Mouse (Mus musculus) E14TG2a.4 (cell line): Measurements from ENCODE around the gene Prrc2a.
A peak's percentile ranks its signal among the peaks of the same experiment; 100 is the strongest.

Source experiments
- H3K27me3 ChIP-seq: 2 replicates; pipeline ENCODE4 v1.6.1; 2014; ENCODE audit warnings: low read length, control low read depth; ENCODE audit not compliant: insufficient read depth
- H3K36me3 ChIP-seq: 2 replicates; pipeline ENCODE4 v1.6.1; 2014; ENCODE audit warnings: low read length, control low read depth; ENCODE audit not compliant: insufficient read depth
- H3K4me1 ChIP-seq: replicated peaks from 2 replicates; pipeline ENCODE4 v1.6.1; 2014; ENCODE audit warnings: low read depth, low read length, control low read depth
- H3K4me3 ChIP-seq: replicated peaks from 2 replicates; pipeline ENCODE4 v1.5.1; 2014; ENCODE audit warnings: mild to moderate bottlenecking, low read length
- H3K9me3 ChIP-seq: 2 replicates; pipeline ENCODE4 v1.6.1; 2014; ENCODE audit warnings: low read length, control low read depth
- CTCF ChIP-seq: conservative IDR thresholded peaks from 2 replicates; pipeline ENCODE4 v1.5.1; 2014; ENCODE audit warnings: low read length
- NANOG ChIP-seq: IDR thresholded peaks from 2 replicates; pipeline ENCODE4 v1.6.1; 2014; ENCODE audit warnings: borderline replicate concordance, low read length, mixed read lengths
- POU5F1 ChIP-seq: IDR thresholded peaks from 2 replicates; pipeline ENCODE4 v1.6.1; 2014; ENCODE audit warnings: low read length, borderline replicate concordance

Prrc2a gene

DNA sequence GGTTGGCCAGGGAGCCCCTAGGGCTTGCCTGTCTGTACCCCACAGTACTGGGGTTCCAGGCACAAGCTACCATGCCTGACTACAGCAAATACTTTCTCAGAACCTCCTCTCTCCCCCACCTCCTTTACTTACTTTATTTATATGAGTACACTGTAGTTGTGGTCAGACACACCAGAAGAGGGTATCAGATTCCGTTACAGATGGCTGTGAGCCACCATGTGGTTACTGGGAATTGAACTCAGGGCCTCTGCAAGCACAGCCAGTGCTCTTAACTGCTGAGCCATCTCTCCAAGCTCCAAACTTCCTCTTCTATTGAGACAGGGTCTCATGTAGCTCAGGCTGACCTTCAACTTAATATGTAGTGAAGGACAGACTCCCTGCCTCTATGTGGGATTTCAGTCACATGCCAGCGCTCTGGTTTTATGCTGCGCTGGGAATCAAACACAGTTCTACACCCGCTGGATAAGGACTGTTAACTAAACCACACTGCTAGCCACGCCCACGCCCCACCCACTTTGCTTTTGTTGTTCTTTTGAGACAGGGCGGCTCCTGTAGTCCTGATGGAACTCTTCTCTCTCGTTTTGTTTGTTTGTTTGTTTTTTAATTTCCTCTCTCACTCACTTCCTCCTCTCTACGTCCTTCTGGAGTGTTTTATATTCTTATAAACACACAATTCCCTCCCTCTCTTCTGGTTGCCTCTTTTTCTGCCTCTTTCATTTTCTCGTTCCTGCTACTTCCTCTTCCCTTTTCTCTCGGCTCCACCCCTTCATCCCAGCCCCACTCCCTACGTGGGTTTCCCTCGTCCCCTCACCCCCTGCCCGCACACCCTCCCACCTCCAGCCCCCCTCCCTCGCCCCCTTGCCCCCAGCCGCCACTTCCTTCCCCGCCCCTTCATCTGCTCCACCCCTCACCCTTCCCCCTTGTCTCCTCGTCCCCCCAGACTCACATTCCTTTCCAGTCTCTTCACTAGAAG, 21.2 kb upstream of the Prrc2a start:
- H3K4me1 ChIP-seq: peaks cover 71% of the 10 kb centered on the region
- no peaks in the 10 kb centered on the region for H3K36me3 ChIP-seq
- H3K4me3 ChIP-seq: peak overlapping the region; percentile 68
- peaks cover 5% of the 10 kb centered on the region; the same call in 1 of the 2 replicates for H3K27me3 ChIP-seq
- no peaks in the 10 kb centered on the region for H3K9me3 ChIP-seq
- no peak for TF ChIP-seq POU5F1
- TF ChIP-seq NANOG: no peak
- TF ChIP-seq CTCF: no peak

DNA sequence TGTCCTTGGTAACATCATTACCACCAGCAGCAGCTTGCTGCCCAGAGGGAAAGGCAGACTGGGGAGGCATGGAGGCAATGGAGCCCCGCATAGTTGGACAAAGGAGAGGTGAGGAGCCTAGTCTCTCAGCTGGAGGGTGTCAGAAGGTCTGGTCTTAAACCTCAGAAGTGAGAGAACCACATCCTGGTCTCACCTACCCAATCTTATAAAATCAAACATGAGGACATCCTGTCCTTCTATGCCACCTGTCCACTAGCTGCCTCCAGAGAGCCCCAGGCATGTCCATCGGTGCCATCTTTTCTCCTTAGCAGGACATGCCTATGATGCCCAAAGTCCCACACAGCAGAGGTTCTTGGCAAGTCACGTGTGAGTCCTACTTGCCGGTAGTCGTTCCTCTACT, 15.4 kb upstream of the Prrc2a start:
- Histone ChIP-seq H3K4me1 (peaks cover 21% of the 10 kb centered on the region), H3K36me3 (no peaks in the 10 kb centered on the region), H3K4me3 (no peak overlapping the region), H3K27me3 (peaks cover 11% of the 10 kb centered on the region; the same call in 1 of the 2 replicates), H3K9me3 (no peaks in the 10 kb centered on the region)
- TF ChIP-seq CTCF: no peak

DNA sequence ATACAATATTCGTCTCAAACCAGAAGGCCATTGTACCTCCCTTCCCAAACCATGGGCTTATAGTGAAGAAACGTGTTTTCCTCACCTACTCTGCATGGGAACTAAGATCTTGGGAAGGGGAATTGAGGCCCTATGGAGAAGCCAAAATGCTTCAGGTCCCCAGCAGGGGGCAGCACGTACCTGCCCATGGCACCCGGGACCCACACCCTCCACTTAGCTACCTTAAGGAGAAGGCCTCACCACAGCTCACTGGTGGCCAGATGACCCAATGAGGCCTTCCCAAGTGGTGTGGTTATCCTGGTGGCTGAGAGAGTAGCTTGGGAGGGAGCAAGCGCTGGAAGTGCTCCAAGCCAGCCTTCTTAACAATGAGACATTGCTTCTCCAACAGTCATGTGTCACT, 13.8 kb upstream of the Prrc2a start:
- peaks cover 20% of the 10 kb centered on the region for H3K27me3 ChIP-seq
- TF ChIP-seq NANOG (no peak), CTCF (peak; percentile 78)
- no peaks in the 10 kb centered on the region for H3K9me3 ChIP-seq
- no peaks in the 10 kb centered on the region for H3K36me3 ChIP-seq
- peaks cover 6% of the 10 kb centered on the region; the same call in 1 of the 2 replicates for H3K4me1 ChIP-seq
- H3K4me3 ChIP-seq: no peak overlapping the region

DNA sequence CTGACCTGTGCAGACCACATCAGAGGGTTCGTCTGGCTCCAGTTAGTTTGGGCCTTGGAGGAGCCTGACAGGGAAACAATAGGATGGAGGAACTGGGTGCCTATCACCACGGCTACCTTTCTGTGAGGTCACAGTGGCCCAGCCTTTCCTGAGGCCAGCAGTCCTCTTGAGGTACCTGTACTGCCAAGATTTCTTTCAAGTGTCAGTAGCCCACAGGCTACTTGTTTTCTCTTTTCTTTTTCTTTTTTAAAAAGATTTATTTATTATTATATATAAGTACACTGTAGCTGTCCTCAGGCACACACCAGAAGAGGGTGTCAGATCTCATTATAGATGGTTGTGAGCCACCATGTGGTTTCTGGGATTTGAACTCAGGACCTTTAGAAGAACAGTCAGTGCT, 11.3 kb upstream of the Prrc2a start, which contains the start of gene Aif1:
Gene Aif1, minus strand, starts transcription at position 101 of the 400 bp plus-strand sequence.
- peaks cover 44% of the 10 kb centered on the region for H3K27me3 ChIP-seq
- H3K9me3 ChIP-seq: no peaks in the 10 kb centered on the region
- no peaks in the 10 kb centered on the region for H3K36me3 ChIP-seq
- H3K4me3 ChIP-seq: no peak within 1 kb of the TSS
- TF ChIP-seq NANOG (no peak), POU5F1 (no peak), CTCF (no peak)
- H3K4me1 ChIP-seq: 0 out of 2 replicates have a peak, but pooled peaks cover 2% of the 10 kb centered on the region

DNA sequence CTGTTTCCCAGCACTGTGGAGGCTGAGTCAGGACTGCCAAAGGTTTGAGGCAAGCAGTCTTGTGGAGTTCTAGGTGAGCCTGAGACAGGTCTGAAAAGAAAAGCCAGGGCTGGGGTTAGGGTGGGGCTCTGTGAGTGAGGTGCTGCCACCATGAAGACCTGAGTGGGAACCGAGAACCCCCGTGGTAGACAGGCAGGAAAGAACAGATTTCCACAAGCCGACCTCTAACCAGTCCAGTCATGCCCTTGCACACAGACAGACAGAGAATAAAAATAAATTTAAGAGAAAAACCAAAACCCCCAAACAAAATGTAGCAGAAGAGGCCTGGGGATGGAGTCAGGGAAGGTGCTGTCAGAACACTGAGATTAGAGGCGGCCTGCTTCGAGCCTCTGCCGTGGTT, 10.7 kb upstream of the Prrc2a start:
- H3K36me3 ChIP-seq: no peaks in the 10 kb centered on the region
- H3K4me1 ChIP-seq: 0 out of 2 replicates have a peak, but pooled peaks cover 2% of the 10 kb centered on the region
- TF ChIP-seq POU5F1 (no peak), NANOG (no peak), CTCF (no peak)
- no peaks in the 10 kb centered on the region for H3K9me3 ChIP-seq
- no peak overlapping the region for H3K4me3 ChIP-seq
- peaks cover 47% of the 10 kb centered on the region for H3K27me3 ChIP-seq

DNA sequence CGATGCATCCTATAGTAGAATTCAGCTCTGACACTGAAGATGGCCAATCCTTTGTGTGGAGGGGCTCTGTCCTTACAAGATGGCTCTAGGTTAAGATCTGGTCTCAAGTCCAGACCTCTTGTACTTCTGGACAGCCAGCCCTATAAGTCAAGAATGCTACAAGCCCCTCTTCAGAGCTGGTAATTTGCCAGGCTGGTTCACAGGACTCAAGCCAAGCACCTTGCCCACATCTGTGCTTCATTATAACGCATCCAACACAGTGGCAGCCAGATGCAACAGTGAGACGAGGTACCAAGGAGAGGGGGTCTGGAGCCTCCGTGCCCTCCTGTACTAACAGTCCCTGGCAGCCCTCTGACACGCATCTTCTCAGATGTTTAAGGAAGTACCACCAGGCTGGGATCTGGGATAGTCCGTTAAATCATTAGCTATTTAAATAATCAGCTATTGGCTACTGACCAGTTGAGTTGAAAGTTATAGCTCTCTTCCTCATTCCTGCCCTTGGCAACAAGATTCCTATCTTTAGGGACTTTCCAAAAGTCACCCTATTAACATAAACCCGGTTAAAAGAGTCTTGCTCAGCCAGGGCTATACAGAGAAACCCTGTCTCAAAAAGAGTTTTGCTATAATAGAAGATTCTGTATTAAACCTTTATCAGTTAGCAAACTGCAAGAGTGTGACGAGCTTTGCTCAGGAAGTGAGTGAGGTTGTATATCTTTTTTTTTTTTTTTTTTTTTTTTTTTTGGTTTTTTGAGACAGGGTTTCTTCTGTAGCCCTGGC, 9.7 kb upstream of the Prrc2a start:
- Histone ChIP-seq H3K9me3 (no peaks in the 10 kb centered on the region), H3K4me1 (0 out of 2 replicates have a peak, but pooled peaks cover 2% of the 10 kb centered on the region)

DNA sequence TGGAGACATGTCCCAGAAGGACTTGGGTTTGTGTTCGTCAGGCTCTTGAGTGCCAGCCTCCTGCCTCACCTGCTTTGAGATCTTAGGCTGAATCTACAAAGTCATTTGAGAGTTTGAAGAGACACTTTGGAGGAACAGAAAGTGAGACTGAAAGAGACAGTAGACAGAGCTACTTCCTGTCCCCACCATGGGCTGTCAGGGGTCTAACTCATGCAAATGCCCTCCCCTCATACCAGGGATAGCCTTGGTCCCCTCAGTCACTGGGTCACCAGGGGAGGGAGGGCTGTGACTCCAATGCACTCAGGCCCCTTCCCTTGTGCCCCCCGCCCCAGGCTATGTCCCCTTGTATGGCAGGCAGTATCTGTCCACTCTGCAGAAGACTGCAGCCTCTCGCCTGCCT, 8.6 kb upstream of the Prrc2a start:
- no peaks in the 10 kb centered on the region for H3K36me3 ChIP-seq
- H3K4me1 ChIP-seq: no peaks in the 10 kb centered on the region
- H3K4me3 ChIP-seq: no peak overlapping the region
- no peaks in the 10 kb centered on the region for H3K9me3 ChIP-seq
- no peak for TF ChIP-seq CTCF
- TF ChIP-seq NANOG: no peak
- no peak for TF ChIP-seq POU5F1
- peaks cover 39% of the 10 kb centered on the region for H3K27me3 ChIP-seq

More for the DNA sequence above, 9.7 kb upstream of the Prrc2a start:
- Histone ChIP-seq H3K27me3 (peaks cover 39% of the 10 kb centered on the region), H3K36me3 (no peaks in the 10 kb centered on the region), H3K4me3 (no peak overlapping the region)
- no peak for TF ChIP-seq CTCF
- TF ChIP-seq POU5F1: no peak
- TF ChIP-seq NANOG: no peak

DNA sequence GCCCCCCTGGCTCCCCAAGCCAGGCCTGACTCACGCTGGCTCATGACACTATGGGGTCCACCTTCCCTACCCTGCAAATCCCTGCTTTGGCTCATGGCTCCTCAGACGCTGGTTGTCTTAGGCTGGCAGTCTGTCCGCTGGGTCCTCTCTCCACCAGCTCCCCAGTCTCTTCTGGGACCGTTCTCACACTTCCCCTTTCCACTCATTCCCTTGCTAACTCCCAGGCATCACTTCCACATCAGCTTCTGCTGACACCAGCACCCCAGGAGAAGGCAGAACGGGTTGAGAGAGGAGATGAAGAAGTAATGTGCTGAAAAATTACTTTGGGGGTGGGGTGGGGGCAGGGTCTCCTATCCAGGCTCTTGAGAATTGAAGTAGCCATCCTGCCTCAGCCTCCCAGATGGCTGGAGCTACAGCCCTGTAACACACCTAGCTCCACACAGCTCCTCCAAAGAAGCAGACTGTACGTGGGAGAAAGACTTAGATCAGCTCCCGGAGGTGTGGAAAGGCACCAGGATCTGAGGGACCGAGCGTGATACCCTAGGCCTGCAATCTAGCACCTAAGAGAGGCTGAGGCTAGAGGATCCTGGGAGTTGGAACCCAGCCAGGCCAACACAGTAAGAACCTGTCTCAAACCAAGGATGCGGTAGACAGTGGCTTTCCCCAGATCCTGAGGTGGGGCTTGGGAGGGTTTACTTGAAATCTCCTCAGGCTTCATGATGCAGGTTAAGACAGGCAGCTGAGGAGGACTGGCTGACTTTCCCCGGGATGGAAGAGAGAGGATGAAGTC, 7.9 kb upstream of the Prrc2a start:
- H3K4me3 ChIP-seq: no peak overlapping the region
- no peaks in the 10 kb centered on the region for H3K4me1 ChIP-seq
- TF ChIP-seq CTCF (no peak), NANOG (no peak), POU5F1 (no peak)
- H3K36me3 ChIP-seq: peaks cover 4% of the 10 kb centered on the region; the same call in 1 of the 2 replicates
- H3K27me3 ChIP-seq: peaks cover 39% of the 10 kb centered on the region
- H3K9me3 ChIP-seq: no peaks in the 10 kb centered on the region
